Mouse (Mus musculus): ENCODE measurements at regions not wholly inside any gene's neighbourhood (a gene's known extent, or its start where the extent isn't known, plus 50 kb on each side); places are given as distances from the start of the nearest gene placed in this dataset.

- no peak for TF ChIP-seq CTCF (IDR thresholded peaks at IDR 0.05; ENCODE audit: low read depth, low read length)
- TF ChIP-seq TAL1 (conservative IDR thresholded peaks at IDR 0.05; ENCODE audit: low read depth, low read length) = no peak
- no peak for TF ChIP-seq GATA2 (IDR thresholded peaks at IDR 0.05; ENCODE audit: borderline replicate concordance, low read depth, low read length)
Measured at GRCm38 (mm10) chr1:193513929-193514710, 144.0 kb upstream of the Camk1g start.
